Mouse (Mus musculus) G1E (cell line): ENCODE measurements at regions not wholly inside any gene's neighbourhood (a gene's known extent, or its start where the extent isn't known, plus 50 kb on each side); places are given as distances from the start of the nearest gene placed in this dataset.
"Not testable (repeated sequence)": the region's sequence is repeated elsewhere in the genome, so short reads cannot be mapped to it uniquely, and the experiment has no call there.

Source experiments
- ATAC-seq: 2 replicates; pipeline ENCODE4 v1.8.0; 2016; ENCODE audit warnings: mild to moderate bottlenecking; ENCODE audit not compliant: insufficient number of reproducible peaks, poor library complexity, low FRiP score, severe bottlenecking; ENCODE audit errors: extremely low read depth
- DNase-seq: peaks from one replicate; pipeline ENCODE4 v3.0.0; 2012; ENCODE audit warnings: low spot score
- H3K27me3 ChIP-seq: 2 replicates; pipeline ENCODE4 v1.6.1; 2012; ENCODE audit warnings: mild to moderate bottlenecking, low read length, inconsistent platforms; ENCODE audit not compliant: insufficient read depth
- H3K36me3 ChIP-seq: replicated peaks from 2 replicates; pipeline ENCODE3; 2012; ENCODE audit warnings: mild to moderate bottlenecking, inconsistent platforms
- H3K4me1 ChIP-seq: 2 replicates; pipeline ENCODE4 v1.6.1; 2012; ENCODE audit warnings: low read depth, low read length, inconsistent platforms, mixed read lengths; ENCODE audit not compliant: insufficient read depth
- H3K4me3 ChIP-seq: 2 replicates; pipeline ENCODE4 v1.5.1; 2012; ENCODE audit warnings: low read depth, mild to moderate bottlenecking, inconsistent platforms, low read length, moderate library complexity, mixed read lengths
- H3K9me3 ChIP-seq: replicated peaks from 2 replicates; pipeline ENCODE4 v1.6.1; 2012; ENCODE audit warnings: inconsistent platforms
- CTCF ChIP-seq: IDR thresholded peaks from 2 replicates; pipeline ENCODE4 v1.5.1; 2012; ENCODE audit warnings: low read depth, low read length, inconsistent platforms, mixed read lengths
- GATA1 ChIP-seq: IDR thresholded peaks from 2 replicates; pipeline ENCODE4 v1.6.1; 2012; ENCODE audit warnings: borderline replicate concordance, low read length, inconsistent platforms, mixed read lengths
- GATA2 ChIP-seq: IDR thresholded peaks from 2 replicates; pipeline ENCODE4 v1.6.1; 2012; ENCODE audit warnings: low read depth, low read length, inconsistent platforms, borderline replicate concordance
- POLR2AphosphoS5 ChIP-seq: IDR thresholded peaks from 2 replicates; pipeline ENCODE4 v1.6.1; 2012; ENCODE audit warnings: low read depth, low read length, inconsistent platforms; ENCODE audit not compliant: insufficient replicate concordance
- TAL1 ChIP-seq: conservative IDR thresholded peaks from 2 replicates; pipeline ENCODE4 v1.6.1; 2012; ENCODE audit warnings: low read depth, low read length, inconsistent platforms, mixed read lengths

- H3K27me3 ChIP-seq: peaks cover 20% of the 10 kb centered on the region; the same call in 1 of the 2 replicates
- H3K36me3 ChIP-seq: no peaks in the 10 kb centered on the region
- no peak for TF ChIP-seq GATA1
- TF ChIP-seq TAL1: no peak
- no peaks in the 10 kb centered on the region for H3K9me3 ChIP-seq
- no peak overlapping the region for H3K4me3 ChIP-seq
- no peaks in the 10 kb centered on the region for H3K4me1 ChIP-seq
- DNase-seq (no peak), ATAC-seq (no peak)
These were observed 52.9 kb upstream of the Atxn1 start for GRCm38 (mm10) chr13:46017742-46018141.

- not testable (repeated sequence) for DNase-seq, H3K9me3 ChIP-seq, H3K4me1 ChIP-seq, H3K36me3 ChIP-seq, ATAC-seq, H3K4me3 ChIP-seq
- peaks cover 14% of the 10 kb centered on the region; the same call in 1 of the 2 replicates for H3K27me3 ChIP-seq
These were observed 52.2 kb upstream of the Atxn1 start for GRCm38 (mm10) chr13:46017011-46017410.

GRCm38 (mm10) chr13:46015231-46015630 is 50.4 kb upstream of the Atxn1 start:
- Histone ChIP-seq H3K4me3 (no peak overlapping the region), H3K4me1 (no peaks in the 10 kb centered on the region), H3K36me3 (no peaks in the 10 kb centered on the region), H3K27me3 (peaks cover 11% of the 10 kb centered on the region; the same call in 1 of the 2 replicates), H3K9me3 (no peaks in the 10 kb centered on the region)
- ATAC-seq (no peak), DNase-seq (no peak)
- TF ChIP-seq GATA2 (no peak), GATA1 (no peak), CTCF (no peak), TAL1 (no peak), POLR2AphosphoS5 (no peak)

GRCm38 (mm10) chr13:46014637-46015036 is 49.8 kb upstream of the Atxn1 start:
- no peaks in the 10 kb centered on the region for H3K36me3 ChIP-seq
- H3K9me3 ChIP-seq: no peaks in the 10 kb centered on the region
- DNase-seq (no peak), ATAC-seq (no peak)
- no peak overlapping the region for H3K4me3 ChIP-seq
- TF ChIP-seq POLR2AphosphoS5: no peak
- TF ChIP-seq TAL1: no peak
- no peak for TF ChIP-seq GATA2
- no peak for TF ChIP-seq GATA1
- no peak for TF ChIP-seq CTCF
- peaks cover 11% of the 10 kb centered on the region for H3K27me3 ChIP-seq
- no peaks in the 10 kb centered on the region for H3K4me1 ChIP-seq
